Mouse (Mus musculus) liver, postnatal 0 days (tissue): ENCODE data around the gene Naa50. TPM values are rescaled to one million over a fixed set of nuclear protein-coding genes. Genes with fewer than 3 reads are reported as not detected.

Source experiments
- ATAC-seq: fragments of 200-750 bp; cut with Nextera tagmentation; 2 replicates; pipeline ENCODE4 v1.8.0; 2017; ENCODE audit warnings: mild to moderate bottlenecking, moderate library complexity
- DNase-seq: peaks from one replicate; pipeline ENCODE4 v3.0.0-alpha.2; 2016
- H3K27ac ChIP-seq: fragments of 300-500 bp; sonication (generic); 2 replicates; pipeline ENCODE4 v1.5.1; 2014; ENCODE audit warnings: antibody characterized with exemption, moderate library complexity, mild to moderate bottlenecking, low read depth
- H3K27me3 ChIP-seq: fragments of 300-500 bp; sonication (generic); 2 replicates; pipeline ENCODE4 v1.6.1; 2014; ENCODE audit warnings: low read length, control low read depth, mixed read lengths; ENCODE audit not compliant: insufficient read depth
- H3K36me3 ChIP-seq: fragments of 300-500 bp; sonication (generic); replicated peaks from 2 replicates; pipeline ENCODE4 v1.6.1; 2014; ENCODE audit warnings: mild to moderate bottlenecking, control low read depth, low read length, moderate library complexity, mixed read lengths; ENCODE audit not compliant: insufficient read depth
- H3K4me1 ChIP-seq: fragments of 300-500 bp; sonication (generic); 2 replicates; pipeline ENCODE4 v1.6.1; 2014; ENCODE audit warnings: antibody characterized with exemption, mild to moderate bottlenecking, control low read depth; ENCODE audit not compliant: insufficient read depth
- H3K4me2 ChIP-seq: fragments of 300-500 bp; sonication (generic); 2 replicates; pipeline ENCODE4 v1.6.1; 2014; ENCODE audit warnings: low read depth, mild to moderate bottlenecking, low read length, moderate library complexity, mixed read lengths
- H3K4me3 ChIP-seq: fragments of 300-500 bp; sonication (generic); 2 replicates; pipeline ENCODE4 v1.5.1; 2014; ENCODE audit warnings: low read depth, low read length
- H3K9ac ChIP-seq: fragments of 300-500 bp; sonication (generic); replicated peaks from 2 replicates; pipeline ENCODE4 v1.6.1; 2014; ENCODE audit warnings: mild to moderate bottlenecking, moderate library complexity
- H3K9me3 ChIP-seq: fragments of 300-500 bp; sonication (generic); 2 replicates; pipeline ENCODE4 v1.6.1; 2016; ENCODE audit warnings: mild to moderate bottlenecking, control low read depth, low read length, mixed read lengths
- CTCF ChIP-seq: sonication (generic); IDR thresholded peaks from 2 replicates; pipeline ENCODE4 v1.5.1; 2016; ENCODE audit warnings: antibody characterized with exemption, low read depth
- EP300 ChIP-seq: IDR thresholded peaks from 2 replicates; pipeline ENCODE4 v1.6.1; 2016; ENCODE audit warnings: antibody characterized with exemption, low read depth, mild to moderate bottlenecking
- WGBS: fragments of 180-500 bp; shearing (Covaris S2); extraction: QIAGEN DNeasy Blood & Tissue Kit; methylation state at CpG from one replicate; pipeline ENCODE4 v1.1.7; 2014; ENCODE audit not compliant: insufficient replicate concordance; 5-methylcytosine and 5-hydroxymethylcytosine counted together
- polyA plus RNA-seq: library from polyadenylated mRNA; unstranded; fragments of >200 nt; fragmentation: Nextera tagmentation; extraction: Ambion mirVana; gene quantifications from 2 replicates; pipeline ENCODE4 v1.2.1, GENCODE M21; 2015

Gene Naa50
- polyA plus RNA-seq, 1 experiment from 2014 or later, result 46.5 TPM

- Histone ChIP-seq H3K4me1 (no peaks in the 10 kb centered on the region; the same call in 1 of the 2 replicates), H3K27me3 (no peaks in the 10 kb centered on the region), H3K27ac (no peak overlapping the region), H3K4me3 (no peak overlapping the region), H3K9ac (no peak overlapping the region), H3K4me2 (no peak overlapping the region), H3K36me3 (peaks cover 7% of the 10 kb centered on the region), H3K9me3 (no peaks in the 10 kb centered on the region)
- DNase-seq (no peak), ATAC-seq (no peak)
- TF ChIP-seq EP300, result no peak
- TF ChIP-seq CTCF, result no peak
- 57% methylated on average over 7 of the region's 7 CpGs for WGBS
Measured at GRCm38 (mm10) chr16:44159325-44159724, 19.7 kb downstream of the Naa50 start.

GRCm38 (mm10) chr16:44163831-44164230 is 24.2 kb downstream of the Naa50 start:
- DNase-seq (no peak), ATAC-seq (no peak)
- Histone ChIP-seq H3K9me3 (no peaks in the 10 kb centered on the region), H3K36me3 (peaks cover 4% of the 10 kb centered on the region), H3K27me3 (no peaks in the 10 kb centered on the region), H3K4me1 (0 out of 2 replicates have a peak, but pooled peaks cover 3% of the 10 kb centered on the region), H3K9ac (no peak overlapping the region), H3K4me2 (no peak overlapping the region), H3K27ac (no peak overlapping the region), H3K4me3 (no peak overlapping the region)
- 86% methylated on average over 2 of the region's 2 CpGs for WGBS
- TF ChIP-seq CTCF, result no peak
- TF ChIP-seq EP300, result no peak

- Histone ChIP-seq H3K4me3 (no peak overlapping the region), H3K27ac (peak overlapping the region; percentile 22; the same call in 1 of the 2 replicates), H3K4me1 (0 out of 2 replicates have a peak, but pooled peaks cover 3% of the 10 kb centered on the region), H3K9me3 (no peaks in the 10 kb centered on the region), H3K36me3 (no peaks in the 10 kb centered on the region; the same call in 1 of the 2 replicates), H3K27me3 (no peaks in the 10 kb centered on the region), H3K4me2 (no peak overlapping the region), H3K9ac (no peak overlapping the region)
- WGBS, result 29% methylated on average over 3 of the region's 3 CpGs
- no peak for TF ChIP-seq EP300
- no peak for TF ChIP-seq CTCF
- ATAC-seq (peak; percentile 83), DNase-seq (no peak)
Measured at GRCm38 (mm10) chr16:44165182-44165581, 25.6 kb downstream of the Naa50 start.

DNA sequence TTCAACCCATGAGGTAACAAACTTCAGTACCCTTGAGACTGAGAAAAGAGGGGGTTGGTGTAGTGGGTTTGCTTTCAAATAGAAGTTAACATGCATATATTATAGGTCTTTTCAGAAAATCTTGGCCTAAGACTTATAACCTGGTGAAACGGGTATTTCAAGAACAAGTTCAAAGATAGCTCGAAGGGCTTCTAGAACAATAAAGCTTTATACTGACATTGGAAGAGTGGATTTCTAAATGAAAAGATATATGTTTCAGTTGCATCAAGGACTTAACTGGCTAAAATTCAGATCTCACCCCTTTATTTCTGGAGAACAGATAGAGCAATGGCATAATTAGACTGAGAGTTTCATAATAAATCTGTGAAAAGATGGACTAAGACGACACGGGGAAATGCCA is 29.4 kb downstream of the Naa50 start:
- Histone ChIP-seq H3K9me3 (no peaks in the 10 kb centered on the region), H3K27ac (no peak overlapping the region), H3K27me3 (no peaks in the 10 kb centered on the region), H3K4me1 (peaks cover 4% of the 10 kb centered on the region), H3K9ac (no peak overlapping the region), H3K4me3 (no peak overlapping the region), H3K36me3 (no peaks in the 10 kb centered on the region), H3K4me2 (no peak overlapping the region)
- ATAC-seq (no peak), DNase-seq (no peak)
- 82% methylated on average over 4 of the region's 4 CpGs for WGBS
- TF ChIP-seq CTCF (no peak), EP300 (no peak)

- Histone ChIP-seq H3K27ac (peak overlapping the region; percentile 93), H3K27me3 (no peaks in the 10 kb centered on the region), H3K9me3 (no peaks in the 10 kb centered on the region), H3K4me2 (peak overlapping the region; percentile 88), H3K4me3 (peak overlapping the region; percentile 89), H3K4me1 (peaks cover 27% of the 10 kb centered on the region), H3K9ac (peak overlapping the region; percentile 91), H3K36me3 (no peaks in the 10 kb centered on the region)
- TF ChIP-seq EP300, result peak; percentile 30; the same call in 1 of the 2 replicates
- peak; percentile 70 for TF ChIP-seq CTCF
- DNase-seq, result peak; percentile 97
- under 1% methylated on average over 26 of the region's 26 CpGs for WGBS
- ATAC-seq, result peak; percentile 99
Measured at GRCm38 (mm10) chr16:44172297-44173154, 32.9 kb downstream of the Naa50 start.

- DNase-seq, result peak; percentile 70
- TF ChIP-seq CTCF, result no peak
- no peak for TF ChIP-seq EP300
- H3K4me2 ChIP-seq, result peak within 1 kb of the TSS; percentile 88
- H3K4me3 ChIP-seq, result peak within 1 kb of the TSS; percentile 89
- H3K27me3 ChIP-seq, result no peaks in the 10 kb centered on the region
- ATAC-seq, result peak; percentile 59
- no peaks in the 10 kb centered on the region for H3K9me3 ChIP-seq
- peak within 1 kb of the TSS; percentile 91 for H3K9ac ChIP-seq
- WGBS, result 1% methylated on average over 22 of the region's 77 CpGs
- H3K36me3 ChIP-seq, result no peaks in the 10 kb centered on the region
- H3K4me1 ChIP-seq, result peaks cover 31% of the 10 kb centered on the region
- H3K27ac ChIP-seq, result peak within 1 kb of the TSS; percentile 98
Measured at GRCm38 (mm10) chr16:44173155-44173941, 33.7 kb downstream of the Naa50 start, which contains the start of gene Usf3. Usf3 (plus strand) TSS chr16:44173246.
